Comparison of ENCODE assay signal across 7 mouse cellular contexts in the genomic region with DNA sequence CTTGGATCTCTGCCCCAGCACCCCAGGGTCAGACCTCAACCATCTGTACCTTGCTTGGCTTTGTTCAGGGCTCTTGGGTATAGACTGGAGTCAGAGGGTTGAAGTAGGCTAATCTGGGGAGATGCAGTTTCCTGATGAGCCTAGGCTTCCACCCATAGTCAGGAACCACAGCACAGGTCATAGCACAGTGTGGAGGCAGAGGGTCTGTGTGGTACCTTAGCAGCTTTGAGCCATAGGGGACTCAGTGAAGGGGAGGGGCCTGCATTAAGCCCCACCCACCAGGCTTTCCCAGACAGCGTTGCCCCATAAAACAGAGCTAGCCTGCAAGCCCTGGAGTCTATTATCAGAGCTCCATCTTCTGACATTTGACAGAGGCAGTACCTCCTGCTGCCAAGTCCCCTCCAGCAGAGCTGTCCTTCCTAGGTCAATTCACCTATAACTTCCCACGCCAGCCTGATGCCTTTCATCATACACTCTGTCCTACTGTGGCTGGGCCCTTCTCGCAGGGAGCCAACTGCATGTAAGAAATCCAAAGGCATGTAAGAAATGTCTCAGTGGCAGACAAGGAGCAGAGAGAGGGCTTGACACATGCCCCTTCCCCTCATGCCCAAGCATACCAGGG. TPM values are rescaled to one million over a fixed set of nuclear protein-coding genes. Genes with fewer than 3 reads are reported as not detected.
DNase-seq lines count a peak whose midpoint lies in the region; ATAC-seq lines count a peak whose summit lies in the region.

No protein-coding gene starts in this region.

- peak; percentile 75 for DNase-seq in MN1 (ENCODE audit: low spot score)
- DNase-seq in embryonic facial prominence, embryonic 11.5 days (ENCODE audit: low spot score) = no peak
- no peak for DNase-seq in hindbrain, embryonic 10.5 days (ENCODE audit: low spot score)
- DNase-seq in mesoderm, embryonic 11.5 days (ENCODE audit: low read depth, low spot score) = peak; percentile 17
- no peak for DNase-seq in spleen, adult 12 weeks (ENCODE audit: low spot score)
- DNase-seq in yolk sac, embryonic 10.5 days (ENCODE audit: low spot score) = no peak
- no peak for DNase-seq in Muller cell, postnatal 12 days (ENCODE audit: inconsistent ontology term)

- H3K27me3 ChIP-seq in embryonic facial prominence, embryonic 11.5 days (ENCODE audit: control insufficient read depth, insufficient read depth, low read length) = no peaks in the 10 kb centered on the region
- peaks cover 55% of the 10 kb centered on the region for H3K27me3 ChIP-seq in hindbrain, embryonic 10.5 days (ENCODE audit: insufficient read depth, poor library complexity, severe bottlenecking)

- no peaks in the 10 kb centered on the region for H3K36me3 ChIP-seq in embryonic facial prominence, embryonic 11.5 days (replicated peaks; ENCODE audit: control insufficient read depth, insufficient read depth, low read depth, low read length)
- no peaks in the 10 kb centered on the region for H3K36me3 ChIP-seq in hindbrain, embryonic 10.5 days

- no peak overlapping the region for H3K9ac ChIP-seq in embryonic facial prominence, embryonic 11.5 days (replicated peaks; ENCODE audit: low read length)

- no peak overlapping the region; the same call in 1 of the 2 replicates for H3K4me2 ChIP-seq in embryonic facial prominence, embryonic 11.5 days (ENCODE audit: low read depth, low read length)

- H3K4me3 ChIP-seq in embryonic facial prominence, embryonic 11.5 days (ENCODE audit: low read depth, low read length) = no peak overlapping the region
- H3K4me3 ChIP-seq in hindbrain, embryonic 10.5 days = no peak overlapping the region

- H3K9me3 ChIP-seq in embryonic facial prominence, embryonic 11.5 days (replicated peaks; ENCODE audit: control insufficient read depth, low read length) = no peaks in the 10 kb centered on the region
- no peaks in the 10 kb centered on the region for H3K9me3 ChIP-seq in hindbrain, embryonic 10.5 days

- H3K4me1 ChIP-seq in embryonic facial prominence, embryonic 11.5 days (ENCODE audit: control insufficient read depth, insufficient read depth, low read length) = peaks cover 4% of the 10 kb centered on the region; the same call in 1 of the 2 replicates
- H3K4me1 ChIP-seq in hindbrain, embryonic 10.5 days (replicated peaks) = peaks cover 57% of the 10 kb centered on the region

- peak; percentile 35; the same call in 1 of the 2 replicates for ATAC-seq in embryonic facial prominence, embryonic 11.5 days (replicated peaks; ENCODE audit: insufficient number of reproducible peaks, low FRiP score, low TSS enrichment, low read depth)

- WGBS in embryonic facial prominence, embryonic 11.5 days = 62% methylated on average over 3 of the region's 3 CpGs
- WGBS in hindbrain, embryonic 10.5 days = 57% methylated on average over 3 of the region's 3 CpGs

- 0 out of 2 replicates have a peak overlapping the region, but pooled peaks have one; percentile 47 for H3K27ac ChIP-seq in embryonic facial prominence, embryonic 11.5 days (replicated peaks; ENCODE audit: low read depth, low read length)
- peak overlapping the region; percentile 72 for H3K27ac ChIP-seq in hindbrain, embryonic 10.5 days

RNA-seq across cellular contexts. Expression of a gene that starts 54.5 kb away (rescaled TPM):
- not detected in 2 replicates for polyA plus RNA-seq in embryonic facial prominence, embryonic 11.5 days (2014; fragmentation: Nextera tagmentation; extraction: Ambion mirVana)
- polyA plus RNA-seq in hindbrain, embryonic 10.5 days (2016; fragmentation: Nextera tagmentation; extraction: Ambion mirVana) = not detected in 2 replicates

Comparison
In these comparisons a context has a peak if more than half of its experiments do, and no peak if none do; other contexts are left out.
1. DNase-seq: peak in MN1 (single experiment) and mesoderm, embryonic 11.5 days (single experiment); none in embryonic facial prominence, embryonic 11.5 days (single experiment), hindbrain, embryonic 10.5 days (single experiment), spleen, adult 12 weeks (single experiment), yolk sac, embryonic 10.5 days (single experiment) and Muller cell, postnatal 12 days (single experiment).